Mouse (Mus musculus): ENCODE measurements around the gene Lhfpl4. TPM values are rescaled to one million over a fixed set of nuclear protein-coding genes. Genes with fewer than 3 reads are reported as not detected.

The Lhfpl4 gene
- polyA plus RNA-seq, 1 experiment: 0.87 TPM

- Histone ChIP-seq H3K4me1 (ENCODE audit: control insufficient read depth, insufficient read depth, insufficient read length, low read length) (peaks cover 3% of the 10 kb centered on the region; the same call in 1 of the 2 replicates), H3K27ac (replicated peaks; ENCODE audit: low read depth, low read length) (no peak overlapping the region), H3K4me3 (ENCODE audit: insufficient read depth, low read depth, low read length) (no peak overlapping the region)
These were observed 49.9 kb downstream of the Lhfpl4 start for GRCm38 (mm10) chr6:113145249-113145648.

- Histone ChIP-seq H3K4me1 (ENCODE audit: control insufficient read depth, insufficient read depth, insufficient read length, low read length) (peaks cover 3% of the 10 kb centered on the region; the same call in 1 of the 2 replicates), H3K4me3 (ENCODE audit: insufficient read depth, low read depth, low read length) (no peak overlapping the region), H3K27ac (replicated peaks; ENCODE audit: low read depth, low read length) (no peak overlapping the region)
These were observed 50.4 kb downstream of the Lhfpl4 start for GRCm38 (mm10) chr6:113144764-113145163.

- Histone ChIP-seq H3K4me3 (ENCODE audit: insufficient read depth, low read depth, low read length) (no peak overlapping the region), H3K27ac (replicated peaks; ENCODE audit: low read depth, low read length) (no peak overlapping the region), H3K4me1 (ENCODE audit: control insufficient read depth, insufficient read depth, insufficient read length, low read length) (peaks cover 3% of the 10 kb centered on the region; the same call in 1 of the 2 replicates)
These were observed 53.6 kb downstream of the Lhfpl4 start for GRCm38 (mm10) chr6:113141389-113142094.

DNA sequence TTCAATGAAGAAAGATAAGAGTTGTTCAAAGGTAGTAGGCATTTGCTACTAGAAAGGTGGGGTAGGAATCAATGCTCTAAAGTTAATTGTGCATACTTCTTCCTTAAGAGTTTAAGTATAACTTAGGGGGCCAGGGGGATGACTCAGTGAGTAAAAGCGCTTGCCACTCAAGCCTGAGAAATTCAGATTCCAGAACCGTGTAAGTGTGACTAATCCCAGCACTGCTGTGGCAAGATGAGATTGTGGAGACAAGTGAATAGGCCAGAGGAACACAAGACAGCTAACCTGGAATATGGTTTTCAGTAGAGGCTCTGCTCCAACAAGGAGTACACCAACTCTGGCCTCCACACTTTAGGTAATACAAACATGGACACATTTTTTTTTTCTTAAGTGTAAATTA, 61.8 kb downstream of the Lhfpl4 start:
- no peak overlapping the region for H3K4me3 ChIP-seq (ENCODE audit: insufficient read depth, low read depth, low read length)
- no peaks in the 10 kb centered on the region for H3K4me1 ChIP-seq (ENCODE audit: control insufficient read depth, insufficient read depth, insufficient read length, low read length)
- H3K27ac ChIP-seq (replicated peaks; ENCODE audit: low read depth, low read length): no peak overlapping the region

DNA sequence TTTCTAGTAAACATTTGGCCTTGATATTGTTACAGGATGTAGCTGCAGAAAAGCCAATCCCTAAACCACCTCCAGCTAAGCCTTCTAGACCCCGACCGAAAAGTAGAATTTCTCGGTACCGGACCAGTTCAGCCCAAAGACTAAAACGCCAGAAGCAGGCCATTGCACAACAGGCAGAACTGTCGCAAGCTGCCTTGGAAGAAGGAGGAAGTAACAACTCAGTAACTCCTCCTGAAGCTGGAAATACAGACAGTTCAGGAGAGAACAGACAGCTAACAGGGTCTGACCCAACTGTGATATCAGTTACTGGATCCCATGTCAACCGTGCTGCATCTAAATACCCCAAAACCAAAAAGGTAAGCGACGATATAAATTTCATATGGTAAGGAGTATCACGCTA, 74.4 kb downstream of the Lhfpl4 start:
- Histone ChIP-seq H3K4me3 (ENCODE audit: insufficient read depth, low read depth, low read length) (no peak overlapping the region), H3K4me1 (ENCODE audit: control insufficient read depth, insufficient read depth, insufficient read length, low read length) (no peaks in the 10 kb centered on the region), H3K27ac (replicated peaks; ENCODE audit: low read depth, low read length) (no peak overlapping the region)

Other genes starting within 250 kb of the Lhfpl4 start
- 0.71 TPM in 1 of 2 replicates, not detected in the other for gene Srgap3, start 248.1 kb downstream of the Lhfpl4 start, polyA plus RNA-seq (2012; ENCODE audit: insufficient read depth, insufficient read length, missing spikeins)
- 25.4 and 34.9 TPM in 2 replicates for gene Thumpd3, start 149.2 kb downstream of the Lhfpl4 start, polyA plus RNA-seq (2012; ENCODE audit: insufficient read depth, insufficient read length, missing spikeins)
- 17.0 and 19.0 TPM in 2 replicates for gene Setd5, start 118.0 kb downstream of the Lhfpl4 start, polyA plus RNA-seq (2012; ENCODE audit: insufficient read depth, insufficient read length, missing spikeins)
- 26.3 and 37.1 TPM in 2 replicates for gene Mtmr14, start 42.5 kb upstream of the Lhfpl4 start, polyA plus RNA-seq (2012; ENCODE audit: insufficient read depth, insufficient read length, missing spikeins)
- gene Cpne9, start 86.9 kb upstream of the Lhfpl4 start, polyA plus RNA-seq (2012; ENCODE audit: insufficient read depth, insufficient read length, missing spikeins): 0.44 and 0.71 TPM in 2 replicates
- 12.6 and 15.1 TPM in 2 replicates for gene Brpf1, start 111.8 kb upstream of the Lhfpl4 start, polyA plus RNA-seq (2012; ENCODE audit: insufficient read depth, insufficient read length, missing spikeins)
- 18.0 and 18.7 TPM in 2 replicates for gene Ogg1, start 131.6 kb upstream of the Lhfpl4 start, polyA plus RNA-seq (2012; ENCODE audit: insufficient read depth, insufficient read length, missing spikeins)
- gene Camk1, start 148.6 kb upstream of the Lhfpl4 start, polyA plus RNA-seq (2012; ENCODE audit: insufficient read depth, insufficient read length, missing spikeins): 33.2 and 39.0 TPM in 2 replicates
- gene Tada3, start 182.5 kb upstream of the Lhfpl4 start, polyA plus RNA-seq (2012; ENCODE audit: insufficient read depth, insufficient read length, missing spikeins): 19.7 and 31.6 TPM in 2 replicates
- 70.6 and 98.1 TPM in 2 replicates for gene Arpc4, start 182.7 kb upstream of the Lhfpl4 start, polyA plus RNA-seq (2012; ENCODE audit: insufficient read depth, insufficient read length, missing spikeins)
- gene Ttll3, start 193.9 kb upstream of the Lhfpl4 start, polyA plus RNA-seq (2012; ENCODE audit: insufficient read depth, insufficient read length, missing spikeins): 0.83 and 1.0 TPM in 2 replicates
- 15.7 and 17.8 TPM in 2 replicates for gene Rpusd3, start 224.0 kb upstream of the Lhfpl4 start, polyA plus RNA-seq (2012; ENCODE audit: insufficient read depth, insufficient read length, missing spikeins)
- 797 and 1,047 TPM in 2 replicates for gene Cidec, start 240.4 kb upstream of the Lhfpl4 start, polyA plus RNA-seq (2012; ENCODE audit: insufficient read depth, insufficient read length, missing spikeins)
- gene Jagn1, start 247.2 kb upstream of the Lhfpl4 start, polyA plus RNA-seq (2012; ENCODE audit: insufficient read depth, insufficient read length, missing spikeins): 34.1 and 34.8 TPM in 2 replicates